Mouse (Mus musculus) A20 (cell line): ENCODE measurements around the gene Tcl1b5.
"Not testable (repeated sequence)": the region's sequence is repeated elsewhere in the genome, so short reads cannot be mapped to it uniquely, and the experiment has no call there.

Source experiments
- DNase-seq: peaks from one replicate; pipeline ENCODE4 v3.0.0-alpha.2; 2011; ENCODE audit warnings: low read depth, low spot score

Tcl1b5 gene

GRCm38 (mm10) chr12:105176044-105176443 is at the start of gene Tcl1b5:
Tcl1b5 (plus strand) TSS chr12:105176344.
- DNase-seq: not testable (repeated sequence)

GRCm38 (mm10) chr12:105126516-105126915 is 49.6 kb upstream of the Tcl1b5 start:
- no peak for DNase-seq

- DNase-seq: no peak
Measured at GRCm38 (mm10) chr12:105127607-105128006, 48.5 kb upstream of the Tcl1b5 start.

GRCm38 (mm10) chr12:105129494-105130205 is 46.5 kb upstream of the Tcl1b5 start:
- DNase-seq: not testable (repeated sequence)

- DNase-seq: not testable (repeated sequence)
Measured at GRCm38 (mm10) chr12:105134167-105134566, 42.0 kb upstream of the Tcl1b5 start.

GRCm38 (mm10) chr12:105134826-105135225 is 41.3 kb upstream of the Tcl1b5 start:
- DNase-seq: not testable (repeated sequence)

- DNase-seq: not testable (repeated sequence)
Measured at GRCm38 (mm10) chr12:105137729-105138128, 38.4 kb upstream of the Tcl1b5 start.

GRCm38 (mm10) chr12:105143096-105143495 is 33.0 kb upstream of the Tcl1b5 start:
- no peak for DNase-seq

GRCm38 (mm10) chr12:105144928-105145327 is 31.2 kb upstream of the Tcl1b5 start:
- DNase-seq: not testable (repeated sequence)

GRCm38 (mm10) chr12:105145714-105146113 is 30.4 kb upstream of the Tcl1b5 start, which contains the start of gene Tcl1b2:
Tcl1b2 (plus strand) TSS chr12:105146014.
- no peak for DNase-seq

- not testable (repeated sequence) for DNase-seq
Measured at GRCm38 (mm10) chr12:105155286-105155685, 20.9 kb upstream of the Tcl1b5 start.

GRCm38 (mm10) chr12:105158842-105159241 is 17.3 kb upstream of the Tcl1b5 start:
- DNase-seq: no peak

GRCm38 (mm10) chr12:105159390-105159789 is 16.8 kb upstream of the Tcl1b5 start, which contains the start of gene Tcl1b1:
Tcl1b1 (plus strand) TSS chr12:105159690.
- DNase-seq: no peak

- DNase-seq: no peak
Measured at GRCm38 (mm10) chr12:105166734-105167133, 9.4 kb upstream of the Tcl1b5 start.

- DNase-seq: no peak
Measured at GRCm38 (mm10) chr12:105173366-105173765, 2.8 kb upstream of the Tcl1b5 start.

GRCm38 (mm10) chr12:105174318-105174717 is 1.8 kb upstream of the Tcl1b5 start:
- DNase-seq: not testable (repeated sequence)

- not testable (repeated sequence) for DNase-seq
Measured at GRCm38 (mm10) chr12:105181040-105181644, 5.0 kb downstream of the Tcl1b5 start.

- not testable (repeated sequence) for DNase-seq
Measured at GRCm38 (mm10) chr12:105188980-105189379, 12.8 kb downstream of the Tcl1b5 start.

- not testable (repeated sequence) for DNase-seq
Measured at GRCm38 (mm10) chr12:105190743-105191142, 14.6 kb downstream of the Tcl1b5 start, which contains the start of gene Tcl1b3. Tcl1b3 (plus strand) TSS chr12:105191043.

- DNase-seq: not testable (repeated sequence)
Measured at GRCm38 (mm10) chr12:105199684-105200497, 23.7 kb downstream of the Tcl1b5 start.

- not testable (repeated sequence) for DNase-seq
Measured at GRCm38 (mm10) chr12:105201657-105202056, 25.5 kb downstream of the Tcl1b5 start, which contains the start of gene Tcl1b4. Tcl1b4 (plus strand) TSS chr12:105201957.

GRCm38 (mm10) chr12:105207071-105207470 is 30.9 kb downstream of the Tcl1b5 start:
- no peak for DNase-seq
